ENCODE assay signal across 21 mouse cellular contexts in genomic region chr19:52177088-52177791, GRCm38 (mm10).
DNase-seq lines count a peak whose midpoint lies in the region; ATAC-seq lines count a peak whose summit lies in the region.
"Had no signal": no experiment of that assay in that cellular context is flagged by ENCODE, and none has a peak within 500 bp of the region (broad histone marks: within the 10 kb centered on the region; RNA-seq: fewer than 3 reads in every experiment).

No protein-coding gene starts in this region.

- 46% methylated on average over 1 of the region's 1 CpGs for WGBS in forebrain, embryonic 13.5 days
- 79% methylated on average over 1 of the region's 1 CpGs for WGBS in forebrain, embryonic 10.5 days
- 26% methylated on average over 1 of the region's 1 CpGs for WGBS in forebrain, embryonic 14.5 days

- no peaks in the 10 kb centered on the region for H3K9me3 ChIP-seq in forebrain, embryonic 13.5 days (replicated peaks)
- H3K9me3 ChIP-seq in forebrain, embryonic 10.5 days: no peaks in the 10 kb centered on the region
- no peaks in the 10 kb centered on the region for H3K9me3 ChIP-seq in forebrain, embryonic 14.5 days (replicated peaks; ENCODE audit: control insufficient read depth, low read length)
- H3K9me3 ChIP-seq: embryonic facial prominence, embryonic 13.5 days; heart, embryonic 13.5 days; hindbrain, embryonic 15.5 days had no signal

- H3K9ac ChIP-seq in forebrain, embryonic 13.5 days: no peak overlapping the region
- H3K9ac ChIP-seq in forebrain, embryonic 14.5 days (ENCODE audit: low read length): no peak overlapping the region
- H3K9ac ChIP-seq: embryonic facial prominence, embryonic 13.5 days; heart, embryonic 13.5 days; hindbrain, embryonic 15.5 days had no signal

- DNase-seq in forebrain, embryonic 10.5 days (ENCODE audit: extremely low spot score, low spot score): no peak
- peak; percentile 43 for DNase-seq in brain, adult 2 months (ENCODE audit: low read depth, low spot score)
- DNase-seq in forebrain, embryonic 14.5 days (ENCODE audit: low spot score): peak; percentile 61
- peak; percentile 8 for DNase-seq in telencephalon, adult 2 months (ENCODE audit: low read depth, low spot score)
- DNase-seq in thymus, postnatal 4 days: no peak
- DNase-seq: adrenal gland, postnatal 36 days; cerebellum, adult 18-20 months; cerebellum, adult 9-11 months; cerebellum, postnatal 36 days; gastrocnemius, postnatal 36 days; heart, adult 11 months; heart, postnatal 36 days had no signal

- ATAC-seq in forebrain, embryonic 13.5 days: peak; percentile 82
- ATAC-seq in forebrain, embryonic 14.5 days: peak; percentile 82
- ATAC-seq in CD4-positive, CD25-positive, alpha-beta regulatory T cell, adult 4 months: no peak
- ATAC-seq: activated CD4-positive, CD25-positive, alpha-beta regulatory T cell, adult 4 months; intestine, embryonic 16.5 days; Patski had no signal

- no peaks in the 10 kb centered on the region for H3K4me1 ChIP-seq in forebrain, embryonic 13.5 days
- no peaks in the 10 kb centered on the region for H3K4me1 ChIP-seq in forebrain, embryonic 10.5 days
- no peaks in the 10 kb centered on the region for H3K4me1 ChIP-seq in forebrain, embryonic 14.5 days (ENCODE audit: control insufficient read depth, insufficient read depth, low read length)
- H3K4me1 ChIP-seq: embryonic facial prominence, embryonic 13.5 days; heart, embryonic 13.5 days; hindbrain, embryonic 15.5 days had no signal

- H3K36me3 ChIP-seq in forebrain, embryonic 13.5 days (ENCODE audit: poor library complexity, severe bottlenecking): no peaks in the 10 kb centered on the region
- no peaks in the 10 kb centered on the region for H3K36me3 ChIP-seq in forebrain, embryonic 10.5 days (replicated peaks)
- no peaks in the 10 kb centered on the region for H3K36me3 ChIP-seq in forebrain, embryonic 14.5 days (ENCODE audit: control insufficient read depth, insufficient read depth, low read length)
- H3K36me3 ChIP-seq: embryonic facial prominence, embryonic 13.5 days; heart, embryonic 13.5 days; hindbrain, embryonic 15.5 days had no signal

- no peak overlapping the region for H3K4me3 ChIP-seq in forebrain, embryonic 13.5 days
- no peak overlapping the region for H3K4me3 ChIP-seq in forebrain, embryonic 10.5 days
- H3K4me3 ChIP-seq in forebrain, embryonic 14.5 days (ENCODE audit: low read depth, low read length): no peak overlapping the region
- H3K4me3 ChIP-seq: embryonic facial prominence, embryonic 13.5 days; heart, embryonic 13.5 days; hindbrain, embryonic 15.5 days had no signal

- H3K27me3 ChIP-seq in forebrain, embryonic 13.5 days: no peaks in the 10 kb centered on the region
- H3K27me3 ChIP-seq in forebrain, embryonic 10.5 days (ENCODE audit: poor library complexity, severe bottlenecking): no peaks in the 10 kb centered on the region
- no peaks in the 10 kb centered on the region for H3K27me3 ChIP-seq in forebrain, embryonic 14.5 days (replicated peaks; ENCODE audit: control insufficient read depth, insufficient read depth, low read length)
- H3K27me3 ChIP-seq: CH12.LX; embryonic facial prominence, embryonic 13.5 days; heart, embryonic 13.5 days; hindbrain, embryonic 15.5 days; Patski had no signal

- no peak overlapping the region for H3K4me2 ChIP-seq in forebrain, embryonic 13.5 days
- H3K4me2 ChIP-seq in forebrain, embryonic 14.5 days (ENCODE audit: low read length): no peak overlapping the region
- H3K4me2 ChIP-seq: embryonic facial prominence, embryonic 13.5 days; heart, embryonic 13.5 days; hindbrain, embryonic 15.5 days had no signal

- no peak overlapping the region for H3K27ac ChIP-seq in forebrain, embryonic 13.5 days
- H3K27ac ChIP-seq in forebrain, embryonic 10.5 days: no peak overlapping the region
- no peak overlapping the region for H3K27ac ChIP-seq in forebrain, embryonic 14.5 days (ENCODE audit: low read depth, low read length)
- H3K27ac ChIP-seq: embryonic facial prominence, embryonic 13.5 days; heart, embryonic 13.5 days; hindbrain, embryonic 15.5 days had no signal

Comparison
In these comparisons a context has a peak if more than half of its experiments do, and no peak if none do; other contexts are left out.
1. DNase-seq: peak in brain, adult 2 months (single experiment), forebrain, embryonic 14.5 days (single experiment) and telencephalon, adult 2 months (single experiment); none in forebrain, embryonic 10.5 days (single experiment) and thymus, postnatal 4 days (single experiment).